Comparison of ENCODE assay signal across 8 mouse cellular contexts in genomic region chr5:137531414-137532130, GRCm38 (mm10). TPM values are rescaled to one million over a fixed set of nuclear protein-coding genes. Genes with fewer than 3 reads are reported as not detected.
DNase-seq lines count a peak whose midpoint lies in the region; ATAC-seq and TF ChIP-seq lines count a peak whose summit lies in the region.

No protein-coding gene starts in this region.

- H3K36me3 ChIP-seq in forebrain, embryonic 11.5 days (ENCODE audit: control insufficient read depth, insufficient read depth, low read length): peaks cover 10% of the 10 kb centered on the region; the same call in 1 of the 2 replicates
- H3K36me3 ChIP-seq in hindbrain, embryonic 11.5 days (ENCODE audit: control insufficient read depth, insufficient read depth, low read length): peaks cover 19% of the 10 kb centered on the region
- peaks cover 34% of the 10 kb centered on the region for H3K36me3 ChIP-seq in limb, embryonic 15.5 days
- H3K36me3 ChIP-seq in midbrain, embryonic 16.5 days (ENCODE audit: control insufficient read depth, insufficient read depth, low read length): peaks cover 27% of the 10 kb centered on the region
- no peaks in the 10 kb centered on the region; the same call in 1 of the 2 replicates for H3K36me3 ChIP-seq in testis, adult 2 months (ENCODE audit: control insufficient read depth, insufficient read depth, low read length)

- H3K27ac ChIP-seq in forebrain, embryonic 11.5 days (ENCODE audit: low read depth, low read length): peak overlapping the region; percentile 95
- H3K27ac ChIP-seq in hindbrain, embryonic 11.5 days (ENCODE audit: low read depth, low read length): peak overlapping the region; percentile 97
- peak overlapping the region; percentile 96 for H3K27ac ChIP-seq in limb, embryonic 15.5 days
- H3K27ac ChIP-seq in midbrain, embryonic 16.5 days (ENCODE audit: low read length): peak overlapping the region; percentile 99
- peak overlapping the region; percentile 85 for H3K27ac ChIP-seq in testis, adult 2 months (ENCODE audit: control insufficient read depth, insufficient read depth, low read depth, low read length)

- no peak for TF ChIP-seq POLR2A in testis, adult 2 months (IDR thresholded peaks at IDR 0.05; ENCODE audit: control insufficient read depth, low read depth, low read length)

- peak overlapping the region; percentile 82 for H3K4me3 ChIP-seq in forebrain, embryonic 11.5 days (ENCODE audit: low read depth, low read length)
- H3K4me3 ChIP-seq in hindbrain, embryonic 11.5 days (ENCODE audit: low read depth, low read length): peak overlapping the region; percentile 88
- H3K4me3 ChIP-seq in limb, embryonic 15.5 days: peak overlapping the region; percentile 85
- peak overlapping the region; percentile 96 for H3K4me3 ChIP-seq in midbrain, embryonic 16.5 days (ENCODE audit: low read depth, low read length)
- H3K4me3 ChIP-seq in testis, adult 2 months (ENCODE audit: control insufficient read depth, low read depth, low read length): peak overlapping the region; percentile 99

- peak overlapping the region; percentile 97 for H3K9ac ChIP-seq in forebrain, embryonic 11.5 days (ENCODE audit: low read length)
- peak overlapping the region; percentile 97 for H3K9ac ChIP-seq in hindbrain, embryonic 11.5 days (ENCODE audit: low read depth, low read length)
- peak overlapping the region; percentile 82 for H3K9ac ChIP-seq in limb, embryonic 15.5 days
- peak overlapping the region; percentile 100 for H3K9ac ChIP-seq in midbrain, embryonic 16.5 days (ENCODE audit: low read depth, low read length)

- 1% methylated on average over 51 of the region's 51 CpGs for WGBS in forebrain, embryonic 11.5 days
- WGBS in hindbrain, embryonic 11.5 days: under 1% methylated on average over 48 of the region's 51 CpGs
- under 1% methylated on average over 50 of the region's 51 CpGs for WGBS in limb, embryonic 15.5 days
- under 1% methylated on average over 50 of the region's 51 CpGs for WGBS in midbrain, embryonic 16.5 days

- peaks cover 7% of the 10 kb centered on the region; the same call in 1 of the 2 replicates for H3K4me1 ChIP-seq in forebrain, embryonic 11.5 days (replicated peaks; ENCODE audit: control insufficient read depth, insufficient read depth, low read length)
- H3K4me1 ChIP-seq in hindbrain, embryonic 11.5 days (replicated peaks; ENCODE audit: control insufficient read depth, insufficient read depth, low read length): peaks cover 10% of the 10 kb centered on the region; the same call in 1 of the 2 replicates
- peaks cover 33% of the 10 kb centered on the region for H3K4me1 ChIP-seq in limb, embryonic 15.5 days
- H3K4me1 ChIP-seq in midbrain, embryonic 16.5 days (ENCODE audit: control insufficient read depth, insufficient read depth, low read length): peaks cover 21% of the 10 kb centered on the region
- H3K4me1 ChIP-seq in testis, adult 2 months (ENCODE audit: control insufficient read depth, insufficient read depth, low read length): peaks cover 15% of the 10 kb centered on the region

- H3K9me3 ChIP-seq in forebrain, embryonic 11.5 days (ENCODE audit: control insufficient read depth, low read length): no peaks in the 10 kb centered on the region
- no peaks in the 10 kb centered on the region for H3K9me3 ChIP-seq in hindbrain, embryonic 11.5 days (ENCODE audit: control insufficient read depth, low read length)
- no peaks in the 10 kb centered on the region for H3K9me3 ChIP-seq in limb, embryonic 15.5 days
- no peaks in the 10 kb centered on the region for H3K9me3 ChIP-seq in midbrain, embryonic 16.5 days (replicated peaks; ENCODE audit: control insufficient read depth, low read length, poor library complexity, severe bottlenecking)

- DNase-seq in layer of hippocampus, postnatal 10 days (ENCODE audit: low spot score in 2 of 2): peak; percentile 74 to 76
- no peak for DNase-seq in layer of hippocampus, adult 8-10 months (ENCODE audit: low spot score in 2 of 2)
- peak; percentile 82 for DNase-seq in adrenal gland, postnatal 14 days
- DNase-seq in forebrain, embryonic 11.5 days (ENCODE audit: low spot score): peak; percentile 93
- DNase-seq in hindbrain, embryonic 11.5 days (ENCODE audit: low spot score): peak; percentile 67

- H3K27me3 ChIP-seq in forebrain, embryonic 11.5 days (ENCODE audit: control insufficient read depth, insufficient read depth, low read length): no peaks in the 10 kb centered on the region
- no peaks in the 10 kb centered on the region for H3K27me3 ChIP-seq in hindbrain, embryonic 11.5 days (ENCODE audit: control insufficient read depth, insufficient read depth, low read length)
- no peaks in the 10 kb centered on the region for H3K27me3 ChIP-seq in limb, embryonic 15.5 days
- no peaks in the 10 kb centered on the region for H3K27me3 ChIP-seq in midbrain, embryonic 16.5 days (ENCODE audit: control insufficient read depth, insufficient read depth, low read depth, low read length)
- no peaks in the 10 kb centered on the region for H3K27me3 ChIP-seq in testis, adult 2 months (ENCODE audit: control insufficient read depth, insufficient read depth, low read length)

- ATAC-seq in forebrain, embryonic 11.5 days (replicated peaks; ENCODE audit: low FRiP score): peak; percentile 34
- ATAC-seq in hindbrain, embryonic 11.5 days (ENCODE audit: low FRiP score): peak; percentile 43
- ATAC-seq in limb, embryonic 15.5 days (ENCODE audit: insufficient number of reproducible peaks, low FRiP score, low TSS enrichment, low read depth): no peak
- no peak; the same call in none of the 2 replicates for ATAC-seq in midbrain, embryonic 16.5 days

- peak overlapping the region; percentile 98 for H3K4me2 ChIP-seq in forebrain, embryonic 11.5 days (ENCODE audit: low read depth, low read length, severe bottlenecking)
- peak overlapping the region; percentile 95 for H3K4me2 ChIP-seq in hindbrain, embryonic 11.5 days (replicated peaks; ENCODE audit: low read depth, low read length)
- H3K4me2 ChIP-seq in limb, embryonic 15.5 days: peak overlapping the region; percentile 71
- H3K4me2 ChIP-seq in midbrain, embryonic 16.5 days (ENCODE audit: low read length): peak overlapping the region; percentile 90

- TF ChIP-seq CTCF in testis, adult 2 months (IDR thresholded peaks at IDR 0.05; ENCODE audit: control insufficient read depth, insufficient read depth, insufficient replicate concordance, low read depth, low read length): no peak

RNA-seq across cellular contexts. Expression of gene Epo, which starts 1.5 kb away (rescaled TPM):
- not detected for total RNA-seq in layer of hippocampus, postnatal 10 days (2021)
- total RNA-seq in layer of hippocampus, adult 8-10 months (2022): not detected
- not detected in 2 replicates for total RNA-seq in adrenal gland, postnatal 14 days (2021)
- 0.40 and 0.84 TPM in 2 replicates for polyA plus RNA-seq in forebrain, embryonic 11.5 days (2014; fragmentation: Nextera tagmentation; extraction: Ambion mirVana)
- polyA plus RNA-seq in hindbrain, embryonic 11.5 days (2014; fragmentation: Nextera tagmentation; extraction: Ambion mirVana): 0.38 and 1.1 TPM in 2 replicates
- polyA plus RNA-seq in limb, embryonic 15.5 days (2015; fragmentation: Nextera tagmentation; extraction: Ambion mirVana): 0.26 TPM in 1 of 2 replicates, not detected in the other
- not detected in 2 replicates for polyA plus RNA-seq in midbrain, embryonic 16.5 days (2015; fragmentation: Nextera tagmentation; extraction: Ambion mirVana)
- polyA plus RNA-seq in testis, adult 2 months (2012; rRNA removed): not detected in 2 replicates

RNA-seq across cellular contexts. Expression of gene Gnb2, which starts 1.7 kb away (rescaled TPM):
- 100 to 1,000 TPM; 874 to 885 TPM for total RNA-seq in layer of hippocampus, postnatal 10 days (2021)
- total RNA-seq in layer of hippocampus, adult 8-10 months (2022): 100 to 1,000 TPM; 572 to 587 (median 576) TPM
- 574 and 611 TPM in 2 replicates for total RNA-seq in adrenal gland, postnatal 14 days (2021)
- polyA plus RNA-seq in forebrain, embryonic 11.5 days (2014; fragmentation: Nextera tagmentation; extraction: Ambion mirVana): 410 and 508 TPM in 2 replicates
- polyA plus RNA-seq in hindbrain, embryonic 11.5 days (2014; fragmentation: Nextera tagmentation; extraction: Ambion mirVana): 475 and 483 TPM in 2 replicates
- 350 and 394 TPM in 2 replicates for polyA plus RNA-seq in limb, embryonic 15.5 days (2015; fragmentation: Nextera tagmentation; extraction: Ambion mirVana)
- 496 and 512 TPM in 2 replicates for polyA plus RNA-seq in midbrain, embryonic 16.5 days (2015; fragmentation: Nextera tagmentation; extraction: Ambion mirVana)
- 369 and 402 TPM in 2 replicates for polyA plus RNA-seq in testis, adult 2 months (2012; rRNA removed)

RNA-seq across cellular contexts. Expression of gene Gigyf1, which starts 13.2 kb away (rescaled TPM):
- total RNA-seq in layer of hippocampus, postnatal 10 days (2021): 10 to 100 TPM; 40.2 to 50.4 TPM
- total RNA-seq in layer of hippocampus, adult 8-10 months (2022): 10 to 100 TPM; 60.2 to 75.9 (median 65.5) TPM
- total RNA-seq in adrenal gland, postnatal 14 days (2021): 30.5 and 36.6 TPM in 2 replicates
- polyA plus RNA-seq in forebrain, embryonic 11.5 days (2014; fragmentation: Nextera tagmentation; extraction: Ambion mirVana): 14.0 and 14.9 TPM in 2 replicates
- polyA plus RNA-seq in hindbrain, embryonic 11.5 days (2014; fragmentation: Nextera tagmentation; extraction: Ambion mirVana): 10.6 and 15.4 TPM in 2 replicates
- polyA plus RNA-seq in limb, embryonic 15.5 days (2015; fragmentation: Nextera tagmentation; extraction: Ambion mirVana): 10.3 and 12.0 TPM in 2 replicates
- 19.3 and 19.4 TPM in 2 replicates for polyA plus RNA-seq in midbrain, embryonic 16.5 days (2015; fragmentation: Nextera tagmentation; extraction: Ambion mirVana)
- polyA plus RNA-seq in testis, adult 2 months (2012; rRNA removed): 11.5 and 12.0 TPM in 2 replicates

RNA-seq across cellular contexts. Expression of gene Actl6b, which starts 21.7 kb away (rescaled TPM):
- total RNA-seq in layer of hippocampus, postnatal 10 days (2021): 100 to 1,000 TPM; 124 to 134 TPM
- 100 to 1,000 TPM; 116 to 137 (median 125) TPM for total RNA-seq in layer of hippocampus, adult 8-10 months (2022)
- 2.8 and 3.8 TPM in 2 replicates for total RNA-seq in adrenal gland, postnatal 14 days (2021)
- polyA plus RNA-seq in forebrain, embryonic 11.5 days (2014; fragmentation: Nextera tagmentation; extraction: Ambion mirVana): 20.5 and 22.8 TPM in 2 replicates
- polyA plus RNA-seq in hindbrain, embryonic 11.5 days (2014; fragmentation: Nextera tagmentation; extraction: Ambion mirVana): 45.4 and 47.6 TPM in 2 replicates
- polyA plus RNA-seq in limb, embryonic 15.5 days (2015; fragmentation: Nextera tagmentation; extraction: Ambion mirVana): 0.35 and 0.36 TPM in 2 replicates
- 307 and 326 TPM in 2 replicates for polyA plus RNA-seq in midbrain, embryonic 16.5 days (2015; fragmentation: Nextera tagmentation; extraction: Ambion mirVana)
- 0.25 TPM in 2 replicates for polyA plus RNA-seq in testis, adult 2 months (2012; rRNA removed)

RNA-seq across cellular contexts. Expression of gene Pop7, which starts 29.3 kb away (rescaled TPM):
- 10 to 100 TPM; 30.7 to 36.5 TPM for total RNA-seq in layer of hippocampus, postnatal 10 days (2021)
- total RNA-seq in layer of hippocampus, adult 8-10 months (2022): 10 to 100 TPM; 30.4 to 33.1 (median 32.4) TPM
- total RNA-seq in adrenal gland, postnatal 14 days (2021): 22.3 and 26.2 TPM in 2 replicates
- polyA plus RNA-seq in forebrain, embryonic 11.5 days (2014; fragmentation: Nextera tagmentation; extraction: Ambion mirVana): 55.9 and 62.4 TPM in 2 replicates
- 55.2 and 60.6 TPM in 2 replicates for polyA plus RNA-seq in hindbrain, embryonic 11.5 days (2014; fragmentation: Nextera tagmentation; extraction: Ambion mirVana)
- polyA plus RNA-seq in limb, embryonic 15.5 days (2015; fragmentation: Nextera tagmentation; extraction: Ambion mirVana): 46.5 and 46.7 TPM in 2 replicates
- polyA plus RNA-seq in midbrain, embryonic 16.5 days (2015; fragmentation: Nextera tagmentation; extraction: Ambion mirVana): 76.3 and 80.5 TPM in 2 replicates
- 10.2 and 12.7 TPM in 2 replicates for polyA plus RNA-seq in testis, adult 2 months (2012; rRNA removed)

Comparison
In these comparisons a context has a peak if more than half of its experiments do, and no peak if none do; other contexts are left out.
1. DNase-seq: peak in layer of hippocampus, postnatal 10 days (2 of 2), adrenal gland, postnatal 14 days (single experiment), forebrain, embryonic 11.5 days (single experiment) and hindbrain, embryonic 11.5 days (single experiment); none in layer of hippocampus, adult 8-10 months (0 of 2).
2. ATAC-seq: peak in forebrain, embryonic 11.5 days (single experiment) and hindbrain, embryonic 11.5 days (single experiment); none in limb, embryonic 15.5 days (single experiment) and midbrain, embryonic 16.5 days (single experiment).
3. Peak in every context shown above with its lines, with median percentiles within 50 percentile points of each other: H3K27ac ChIP-seq, H3K4me2 ChIP-seq, H3K4me3 ChIP-seq and H3K9ac ChIP-seq.